Mouse (Mus musculus): ENCODE measurements at regions not wholly inside any gene's neighbourhood (a gene's known extent, or its start where the extent isn't known, plus 50 kb on each side); places are given as distances from the start of the nearest gene placed in this dataset.

GRCm38 (mm10) chr2:74435184-74435911, 143.9 kb downstream of the Lnpk start:
- Histone ChIP-seq H3K4me1 (ENCODE audit: control insufficient read depth, insufficient read depth, low read length) (no peaks in the 10 kb centered on the region), H3K36me3 (ENCODE audit: control insufficient read depth, insufficient read depth, low read length) (no peaks in the 10 kb centered on the region), H3K4me3 (ENCODE audit: insufficient read depth, low read depth, low read length) (no peak overlapping the region), H3K27me3 (replicated peaks; ENCODE audit: control insufficient read depth, insufficient read depth, low read length) (no peaks in the 10 kb centered on the region), H3K27ac (ENCODE audit: insufficient read depth, low read depth, low read length) (peak overlapping the region; percentile 38; the same call in 1 of the 2 replicates)
- DNase-seq: peak; percentile 34
- 79% methylated on average over 13 of the region's 13 CpGs for WGBS
- no peak for TF ChIP-seq POLR2A (IDR thresholded peaks at IDR 0.05; ENCODE audit: low read depth, low read length)
- TF ChIP-seq CTCF (conservative IDR thresholded peaks at IDR 0.05; ENCODE audit: insufficient read depth, insufficient read length, low read depth, low read length): no peak

- Histone ChIP-seq H3K27ac (ENCODE audit: insufficient read depth, low read depth, low read length) (no peak overlapping the region), H3K27me3 (replicated peaks; ENCODE audit: control insufficient read depth, insufficient read depth, low read length) (no peaks in the 10 kb centered on the region), H3K36me3 (ENCODE audit: control insufficient read depth, insufficient read depth, low read length) (no peaks in the 10 kb centered on the region), H3K4me1 (ENCODE audit: control insufficient read depth, insufficient read depth, low read length) (no peaks in the 10 kb centered on the region), H3K4me3 (ENCODE audit: insufficient read depth, low read depth, low read length) (no peak overlapping the region)
- TF ChIP-seq POLR2A (IDR thresholded peaks at IDR 0.05; ENCODE audit: low read depth, low read length) (no peak), CTCF (conservative IDR thresholded peaks at IDR 0.05; ENCODE audit: insufficient read depth, insufficient read length, low read depth, low read length) (no peak)
- 75% methylated on average over 15 of the region's 15 CpGs for WGBS
- DNase-seq: peak; percentile 10
Observed at GRCm38 (mm10) chr2:74426746-74427145, 152.5 kb downstream of the Lnpk start.

GRCm38 (mm10) chr2:74424726-74425125, 154.5 kb downstream of the Lnpk start:
- no peaks in the 10 kb centered on the region for H3K4me1 ChIP-seq (ENCODE audit: control insufficient read depth, insufficient read depth, low read length)
- no peak for DNase-seq
- no peak overlapping the region for H3K4me3 ChIP-seq (ENCODE audit: insufficient read depth, low read depth, low read length)
- no peak overlapping the region for H3K27ac ChIP-seq (ENCODE audit: insufficient read depth, low read depth, low read length)
- no peaks in the 10 kb centered on the region for H3K27me3 ChIP-seq (replicated peaks; ENCODE audit: control insufficient read depth, insufficient read depth, low read length)
- 82% methylated on average over 3 of the region's 3 CpGs for WGBS
- H3K36me3 ChIP-seq (ENCODE audit: control insufficient read depth, insufficient read depth, low read length): no peaks in the 10 kb centered on the region
- TF ChIP-seq CTCF (conservative IDR thresholded peaks at IDR 0.05; ENCODE audit: insufficient read depth, insufficient read length, low read depth, low read length) (no peak), POLR2A (IDR thresholded peaks at IDR 0.05; ENCODE audit: low read depth, low read length) (no peak)

- no peak for DNase-seq
- Histone ChIP-seq H3K27me3 (replicated peaks; ENCODE audit: control insufficient read depth, insufficient read depth, low read length) (no peaks in the 10 kb centered on the region), H3K4me1 (ENCODE audit: control insufficient read depth, insufficient read depth, low read length) (no peaks in the 10 kb centered on the region), H3K4me3 (ENCODE audit: insufficient read depth, low read depth, low read length) (no peak overlapping the region), H3K27ac (ENCODE audit: insufficient read depth, low read depth, low read length) (no peak overlapping the region), H3K36me3 (ENCODE audit: control insufficient read depth, insufficient read depth, low read length) (no peaks in the 10 kb centered on the region)
- TF ChIP-seq CTCF (conservative IDR thresholded peaks at IDR 0.05; ENCODE audit: insufficient read depth, insufficient read length, low read depth, low read length) (no peak), POLR2A (IDR thresholded peaks at IDR 0.05; ENCODE audit: low read depth, low read length) (no peak)
- WGBS: 83% methylated on average over 4 of the region's 4 CpGs
Observed at GRCm38 (mm10) chr2:74416097-74416496, 163.1 kb downstream of the Lnpk start.

GRCm38 (mm10) chr2:74414721-74415120, 164.5 kb downstream of the Lnpk start:
- no peak overlapping the region for H3K4me3 ChIP-seq (ENCODE audit: insufficient read depth, low read depth, low read length)
- WGBS: 93% methylated on average over 13 of the region's 13 CpGs
- DNase-seq: no peak
- no peak overlapping the region for H3K27ac ChIP-seq (ENCODE audit: insufficient read depth, low read depth, low read length)
- no peaks in the 10 kb centered on the region for H3K4me1 ChIP-seq (ENCODE audit: control insufficient read depth, insufficient read depth, low read length)
- H3K27me3 ChIP-seq (replicated peaks; ENCODE audit: control insufficient read depth, insufficient read depth, low read length): no peaks in the 10 kb centered on the region
- no peak for TF ChIP-seq CTCF (conservative IDR thresholded peaks at IDR 0.05; ENCODE audit: insufficient read depth, insufficient read length, low read depth, low read length)
- TF ChIP-seq POLR2A (IDR thresholded peaks at IDR 0.05; ENCODE audit: low read depth, low read length): no peak
- no peaks in the 10 kb centered on the region for H3K36me3 ChIP-seq (ENCODE audit: control insufficient read depth, insufficient read depth, low read length)

- Histone ChIP-seq H3K4me3 (ENCODE audit: insufficient read depth, low read depth, low read length) (no peak overlapping the region), H3K36me3 (ENCODE audit: control insufficient read depth, insufficient read depth, low read length) (no peaks in the 10 kb centered on the region), H3K4me1 (ENCODE audit: control insufficient read depth, insufficient read depth, low read length) (no peaks in the 10 kb centered on the region), H3K27ac (ENCODE audit: insufficient read depth, low read depth, low read length) (no peak overlapping the region), H3K27me3 (replicated peaks; ENCODE audit: control insufficient read depth, insufficient read depth, low read length) (no peaks in the 10 kb centered on the region)
- 77% methylated on average over 4 of the region's 4 CpGs for WGBS
- TF ChIP-seq POLR2A (IDR thresholded peaks at IDR 0.05; ENCODE audit: low read depth, low read length) (no peak), CTCF (conservative IDR thresholded peaks at IDR 0.05; ENCODE audit: insufficient read depth, insufficient read length, low read depth, low read length) (no peak)
- peak; percentile 32 for DNase-seq
Observed at GRCm38 (mm10) chr2:74409856-74410404, 169.3 kb downstream of the Lnpk start.

GRCm38 (mm10) chr2:74404493-74404892, 174.7 kb downstream of the Lnpk start:
- Histone ChIP-seq H3K27ac (ENCODE audit: insufficient read depth, low read depth, low read length) (no peak overlapping the region), H3K4me1 (ENCODE audit: control insufficient read depth, insufficient read depth, low read length) (no peaks in the 10 kb centered on the region), H3K36me3 (ENCODE audit: control insufficient read depth, insufficient read depth, low read length) (no peaks in the 10 kb centered on the region), H3K4me3 (ENCODE audit: insufficient read depth, low read depth, low read length) (no peak overlapping the region), H3K27me3 (replicated peaks; ENCODE audit: control insufficient read depth, insufficient read depth, low read length) (no peaks in the 10 kb centered on the region)
- DNase-seq: no peak
- WGBS: 66% methylated on average over 3 of the region's 3 CpGs
- TF ChIP-seq CTCF (conservative IDR thresholded peaks at IDR 0.05; ENCODE audit: insufficient read depth, insufficient read length, low read depth, low read length) (no peak), POLR2A (IDR thresholded peaks at IDR 0.05; ENCODE audit: low read depth, low read length) (no peak)

Measured in kidney, adult 2 months (tissue).